Comparison of ENCODE assay signal across 8 mouse cellular contexts in the genomic region with DNA sequence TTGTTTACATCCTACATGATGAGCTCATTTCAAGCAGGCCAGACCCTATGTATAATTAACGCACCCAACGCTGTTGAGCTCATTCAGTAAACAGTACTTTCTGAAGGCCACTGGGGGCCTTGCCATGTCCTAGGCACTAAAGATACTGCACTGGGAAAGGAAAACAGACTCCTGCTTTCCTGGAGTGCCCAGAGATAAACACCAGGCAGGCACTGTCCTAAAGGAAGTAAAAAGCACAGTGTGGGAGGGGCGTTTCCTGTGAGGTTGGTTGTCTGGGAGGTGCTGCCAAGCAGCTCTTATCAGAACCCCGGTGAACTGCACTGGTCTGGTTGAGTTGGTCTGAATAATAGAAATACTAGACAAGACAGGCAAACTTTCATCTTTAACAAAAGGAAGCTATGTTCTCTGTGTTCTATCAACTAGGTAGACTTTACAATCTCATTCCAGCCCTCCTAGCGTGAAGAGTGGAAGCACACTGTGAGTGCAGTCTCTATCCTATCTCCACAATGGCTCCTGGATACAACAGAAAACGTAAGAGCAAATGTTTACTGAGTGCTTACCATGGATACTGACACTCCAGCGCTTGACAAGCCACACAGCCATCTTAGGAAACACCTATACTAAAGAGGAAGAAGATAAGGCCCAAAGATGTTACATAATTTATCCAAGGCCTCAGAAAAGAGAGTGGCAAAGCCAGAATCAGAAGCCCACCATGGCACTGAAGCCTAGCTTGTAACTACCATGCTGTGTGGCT. TPM values are rescaled to one million over a fixed set of nuclear protein-coding genes. Genes with fewer than 3 reads are reported as not detected.
A peak's percentile ranks its signal among the peaks of the same experiment; 100 is the strongest.
DNase-seq lines count a peak whose midpoint lies in the region; ATAC-seq and TF ChIP-seq lines count a peak whose summit lies in the region.

No protein-coding gene starts in this region.

- DNase-seq in cerebellum, adult 2 months, result no peak
- no peak for DNase-seq in cerebellum, adult 8-10 months
- peak; percentile 54 to 60 for DNase-seq in heart, postnatal 10 days
- peak; percentile 50 for DNase-seq in liver, embryonic 11.5 days (ENCODE audit: low spot score)
- peak; percentile 73 for DNase-seq in stomach, postnatal 0 days (ENCODE audit: low spot score)
- no peak for DNase-seq in gastrocnemius, adult 18-20 months (ENCODE audit: low spot score)
- no peak for DNase-seq in frontal cortex, postnatal 10 days (ENCODE audit: low spot score in 2 of 2)

- H3K27ac ChIP-seq in cerebellum, adult 2 months (ENCODE audit: insufficient read depth, low read length), result peak overlapping the region; percentile 26; the same call in 1 of the 2 replicates
- peak overlapping the region; percentile 62 for H3K27ac ChIP-seq in liver, embryonic 11.5 days (ENCODE audit: low read depth, low read length)
- H3K27ac ChIP-seq in stomach, postnatal 0 days (replicated peaks), result peak overlapping the region; percentile 69

- ATAC-seq in activated CD4-positive, CD25-positive, alpha-beta regulatory T cell, adult 4 months, result peak; percentile 92
- ATAC-seq in liver, embryonic 11.5 days (replicated peaks; ENCODE audit: low FRiP score), result peak; percentile 97
- ATAC-seq in stomach, postnatal 0 days (ENCODE audit: low FRiP score, low TSS enrichment), result peak; percentile 91

- H3K9ac ChIP-seq in liver, embryonic 11.5 days (ENCODE audit: low read depth, low read length), result no peak overlapping the region
- no peak overlapping the region for H3K9ac ChIP-seq in stomach, postnatal 0 days (ENCODE audit: low read length)

- no peaks in the 10 kb centered on the region for H3K27me3 ChIP-seq in cerebellum, adult 2 months (ENCODE audit: control insufficient read depth, insufficient read depth, low read length)
- no peaks in the 10 kb centered on the region for H3K27me3 ChIP-seq in liver, embryonic 11.5 days (replicated peaks; ENCODE audit: control insufficient read depth, insufficient read depth, low read length)
- no peaks in the 10 kb centered on the region for H3K27me3 ChIP-seq in stomach, postnatal 0 days (ENCODE audit: control insufficient read depth, insufficient read depth, low read length)

- TF ChIP-seq POLR2A in cerebellum, adult 2 months (IDR thresholded peaks at IDR 0.05; ENCODE audit: borderline replicate concordance, insufficient read depth, low read length), result no peak

- 0 out of 2 replicates have a peak, but pooled peaks cover 2% of the 10 kb centered on the region for H3K36me3 ChIP-seq in liver, embryonic 11.5 days (ENCODE audit: control insufficient read depth, insufficient read depth, low read length)
- no peaks in the 10 kb centered on the region for H3K36me3 ChIP-seq in stomach, postnatal 0 days (ENCODE audit: control insufficient read depth, insufficient read depth, low read length)

- no peak overlapping the region for H3K4me3 ChIP-seq in cerebellum, adult 2 months (replicated peaks; ENCODE audit: insufficient read depth, low read depth, low read length)
- H3K4me3 ChIP-seq in liver, embryonic 11.5 days (ENCODE audit: low read depth, low read length), result no peak overlapping the region
- H3K4me3 ChIP-seq in stomach, postnatal 0 days (ENCODE audit: low read depth, low read length), result no peak overlapping the region

- TF ChIP-seq CTCF in cerebellum, adult 2 months (IDR thresholded peaks at IDR 0.05; ENCODE audit: borderline replicate concordance, insufficient read depth, low read depth, low read length), result no peak
- no peak for TF ChIP-seq CTCF in stomach, postnatal 0 days (IDR thresholded peaks at IDR 0.05; ENCODE audit: low read depth)

- H3K4me1 ChIP-seq in cerebellum, adult 2 months (ENCODE audit: control insufficient read depth, insufficient read depth, low read length), result peaks cover 44% of the 10 kb centered on the region
- peaks cover 42% of the 10 kb centered on the region for H3K4me1 ChIP-seq in liver, embryonic 11.5 days (replicated peaks; ENCODE audit: control insufficient read depth, insufficient read depth, low read length)
- H3K4me1 ChIP-seq in stomach, postnatal 0 days (replicated peaks; ENCODE audit: control insufficient read depth, insufficient read depth), result peaks cover 8% of the 10 kb centered on the region; the same call in 1 of the 2 replicates

- intact Hi-C loops in heart, postnatal 10 days (cut with DNase I), result loop anchor here (2.0 kb wide), 1 partner anchor 14 kb away; no protein-coding TSS in a partner anchor

- no peaks in the 10 kb centered on the region for H3K9me3 ChIP-seq in liver, embryonic 11.5 days (ENCODE audit: control insufficient read depth, low read length)
- no peaks in the 10 kb centered on the region for H3K9me3 ChIP-seq in stomach, postnatal 0 days (ENCODE audit: control insufficient read depth, low read length)

- H3K4me2 ChIP-seq in liver, embryonic 11.5 days, result peak overlapping the region; percentile 48
- no peak overlapping the region for H3K4me2 ChIP-seq in stomach, postnatal 0 days (replicated peaks; ENCODE audit: low read depth)

- no peak for TF ChIP-seq EP300 in stomach, postnatal 0 days (optimal IDR thresholded peaks at IDR 0.05)

- WGBS in cerebellum, adult 2 months, result 47% methylated on average over 7 of the region's 7 CpGs
- WGBS in liver, embryonic 11.5 days, result 17% methylated on average over 7 of the region's 7 CpGs
- WGBS in stomach, postnatal 0 days, result 30% methylated on average over 7 of the region's 7 CpGs

RNA-seq across cellular contexts. Expression of a gene that starts 10.8 kb away (rescaled TPM):
- 37.8 and 38.4 TPM in 2 replicates for polyA plus RNA-seq in cerebellum, adult 2 months (2012; rRNA removed)
- polyA plus RNA-seq in activated CD4-positive, CD25-positive, alpha-beta regulatory T cell, adult 4 months (2017; shearing (Covaris generic)), result 10 to 100 TPM in 1 of 2 experiments, 1 to 10 TPM in 1; 8.0 to 10.3 TPM
- total RNA-seq in heart, postnatal 10 days (2021), result 10 to 100 TPM; 23.4 to 26.8 TPM
- 10.8 TPM in 2 replicates for polyA plus RNA-seq in liver, embryonic 11.5 days (2014; fragmentation: Nextera tagmentation; extraction: Ambion mirVana)
- polyA plus RNA-seq in stomach, postnatal 0 days (2015; fragmentation: Nextera tagmentation; extraction: Ambion mirVana), result 18.9 and 21.5 TPM in 2 replicates
- total RNA-seq in gastrocnemius, adult 18-20 months (2021), result 1 to 10 TPM; 7.3 to 9.1 TPM

Comparison
In these comparisons a context has a peak if more than half of its experiments do, and no peak if none do; other contexts are left out.
1. DNase-seq: peak in heart, postnatal 10 days (2 of 2), liver, embryonic 11.5 days (single experiment) and stomach, postnatal 0 days (single experiment); none in cerebellum, adult 2 months (0 of 2), cerebellum, adult 8-10 months (single experiment), gastrocnemius, adult 18-20 months (single experiment) and frontal cortex, postnatal 10 days (0 of 2).
2. Peak in every context shown above with its lines, with median percentiles within 50 percentile points of each other: H3K27ac ChIP-seq and ATAC-seq.